Mouse (Mus musculus): ENCODE measurements around the gene Cbwd1. TPM values are rescaled to one million over a fixed set of nuclear protein-coding genes. Genes with fewer than 3 reads are reported as not detected.

Gene Cbwd1
- total RNA-seq, 1 experiment, result 30.5 TPM

DNA sequence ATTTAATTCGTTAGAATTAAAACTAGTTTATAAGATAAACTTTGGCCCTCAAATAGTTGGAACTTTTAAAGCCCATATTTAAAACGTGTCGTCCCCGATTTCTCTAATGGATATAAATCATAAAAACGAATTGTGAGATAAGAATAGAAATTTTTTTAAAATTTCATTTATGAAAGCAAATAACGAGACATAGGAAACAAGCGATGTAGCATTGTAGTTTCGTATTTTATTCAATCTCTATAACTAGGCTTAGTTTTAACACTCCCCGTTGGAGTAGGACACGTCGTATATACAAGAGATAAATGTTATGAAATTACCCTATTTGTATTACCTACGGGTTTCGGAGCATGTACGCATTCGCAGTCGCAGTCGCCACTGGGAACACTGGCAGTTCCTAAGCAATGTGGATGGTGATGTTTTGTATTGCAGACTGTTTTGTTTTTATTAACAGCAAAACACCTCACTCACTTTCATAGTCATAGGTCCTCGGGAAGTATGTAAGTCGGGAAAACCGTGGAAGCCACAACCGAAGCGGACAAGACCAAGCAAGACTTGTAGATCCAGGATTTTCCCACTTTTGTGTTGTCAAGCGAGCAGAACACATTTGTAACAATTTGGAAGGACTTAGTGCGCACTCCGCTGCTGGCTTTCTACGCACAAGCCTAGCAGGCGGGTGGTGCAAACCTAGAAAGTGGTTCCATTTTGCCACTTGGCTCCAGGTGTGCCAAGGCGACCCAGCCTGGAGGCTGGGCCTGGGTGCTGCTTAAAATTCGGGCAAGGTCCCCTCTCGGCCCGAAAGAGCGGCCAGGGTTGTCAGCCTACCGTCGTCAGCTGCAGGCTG lies 62.5 kb downstream of the Cbwd1 start:
- H3K27ac ChIP-seq (ENCODE audit: insufficient read depth, low read depth, low read length, poor library complexity, severe bottlenecking), result no peak overlapping the region
- H3K4me3 ChIP-seq (ENCODE audit: insufficient read depth in 1 of 2, low read depth in 1 of 2, low read length in 2 of 2, poor library complexity in 1 of 2, severe bottlenecking in 1 of 2), result peak overlapping the region; percentile 56 to 63; a peak in 3 of 4 replicates
- in situ Hi-C loops (cut with MboI; ENCODE audit: low sequenced_read_pairs in 2 of 2, unreplicated experiment in 2 of 2), result loop anchor here (5.0 kb wide), 1 partner anchor 708 kb away; no protein-coding TSS in a partner anchor
- TF ChIP-seq ZC3H11A (IDR thresholded peaks at IDR 0.05; ENCODE audit: borderline replicate concordance, low read depth, low read length) (no peak), HCFC1 (IDR thresholded peaks at IDR 0.05; ENCODE audit: borderline replicate concordance, insufficient read depth, low read length) (no peak), CHD2 (IDR thresholded peaks at IDR 0.05; ENCODE audit: low read depth, low read length) (no peak), ZNF384 (IDR thresholded peaks at IDR 0.05; ENCODE audit: low read depth, low read length) (no peak)
- DNase-seq (ENCODE audit: low read depth, low spot score), result no peak
- peaks cover 0 to 7% of the 10 kb centered on the region in 2 experiments; a peak in 1 of 4 replicates for H3K4me1 ChIP-seq (ENCODE audit: control insufficient read depth in 2 of 2, insufficient read depth in 2 of 2, low read length in 2 of 2, poor library complexity in 1 of 2)
- no peaks in the 10 kb centered on the region for H3K9me3 ChIP-seq (ENCODE audit: control insufficient read depth, insufficient read depth, low read depth, low read length)
- no peak overlapping the region for H3K9ac ChIP-seq (ENCODE audit: insufficient read depth, low read depth, low read length, poor library complexity, severe bottlenecking)
- H3K36me3 ChIP-seq (ENCODE audit: control insufficient read depth, insufficient read depth, low read length, poor library complexity, severe bottlenecking), result no peaks in the 10 kb centered on the region

DNA sequence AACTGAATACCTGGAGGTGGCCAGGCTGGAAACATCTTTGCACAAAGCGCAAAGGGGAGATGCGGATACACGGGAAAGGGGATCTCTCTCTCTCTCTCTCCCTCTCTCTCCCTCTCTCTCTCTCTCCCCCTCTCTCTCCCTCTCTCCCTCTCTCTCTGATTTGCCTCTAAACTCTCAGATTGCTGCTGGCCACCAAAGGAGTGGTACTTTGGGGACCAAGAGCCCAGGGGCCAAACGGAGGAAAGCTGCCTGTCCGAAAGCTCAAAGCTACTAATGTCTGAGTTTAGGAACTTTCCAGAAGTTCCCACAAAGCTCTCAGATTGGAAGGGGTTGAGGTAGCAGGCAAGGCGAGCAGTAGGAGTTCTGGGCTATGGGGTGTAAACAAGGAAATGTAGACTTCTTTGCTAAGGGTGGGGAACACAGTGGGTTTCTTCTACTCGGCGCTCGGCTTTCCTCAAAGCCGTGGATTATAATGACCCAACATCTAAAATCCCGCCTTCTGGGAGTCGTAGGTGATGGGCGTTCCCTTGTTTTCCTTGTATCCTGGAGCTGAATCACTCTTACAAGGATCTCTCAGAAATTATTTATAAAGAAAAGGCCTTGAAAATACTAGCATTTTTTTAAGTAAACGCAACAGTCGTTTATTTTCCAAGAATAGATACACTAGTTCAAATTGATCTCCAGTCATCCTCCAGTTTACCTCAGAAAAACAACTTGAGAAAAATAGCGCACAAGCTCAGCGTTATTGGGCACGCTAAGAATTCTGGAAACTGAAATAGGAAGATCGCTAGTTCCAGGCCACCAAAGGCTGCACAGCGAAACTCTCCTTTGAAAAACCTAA lies 63.3 kb downstream of the Cbwd1 start:
- Histone ChIP-seq H3K36me3 (ENCODE audit: control insufficient read depth, insufficient read depth, low read length, poor library complexity, severe bottlenecking) (no peaks in the 10 kb centered on the region), H3K4me1 (ENCODE audit: control insufficient read depth in 2 of 2, insufficient read depth in 2 of 2, low read length in 2 of 2, poor library complexity in 1 of 2) (peaks cover 0 to 7% of the 10 kb centered on the region in 2 experiments; a peak in 1 of 4 replicates), H3K9me3 (ENCODE audit: control insufficient read depth, insufficient read depth, low read depth, low read length) (no peaks in the 10 kb centered on the region), H3K4me3 (ENCODE audit: insufficient read depth in 1 of 2, low read depth in 1 of 2, low read length in 2 of 2, poor library complexity in 1 of 2, severe bottlenecking in 1 of 2) (peak overlapping the region; percentile 37 to 39; a peak in 1 of 4 replicates), H3K9ac (ENCODE audit: insufficient read depth, low read depth, low read length, poor library complexity, severe bottlenecking) (no peak overlapping the region), H3K27ac (ENCODE audit: insufficient read depth, low read depth, low read length, poor library complexity, severe bottlenecking) (no peak overlapping the region)
- no peak for DNase-seq (ENCODE audit: low read depth, low spot score)
- TF ChIP-seq ZC3H11A (IDR thresholded peaks at IDR 0.05; ENCODE audit: borderline replicate concordance, low read depth, low read length) (no peak), CHD2 (IDR thresholded peaks at IDR 0.05; ENCODE audit: low read depth, low read length) (no peak), HCFC1 (IDR thresholded peaks at IDR 0.05; ENCODE audit: borderline replicate concordance, insufficient read depth, low read length) (no peak), ZNF384 (IDR thresholded peaks at IDR 0.05; ENCODE audit: low read depth, low read length) (no peak), MAFK (IDR thresholded peaks at IDR 0.05; ENCODE audit: insufficient read depth, low read depth, low read length) (no peak)
- in situ Hi-C loops (cut with MboI; ENCODE audit: low sequenced_read_pairs in 2 of 2, unreplicated experiment in 2 of 2), result loop anchor here (5.0 kb wide), 1 partner anchor 709 kb away; no protein-coding TSS in a partner anchor

DNA sequence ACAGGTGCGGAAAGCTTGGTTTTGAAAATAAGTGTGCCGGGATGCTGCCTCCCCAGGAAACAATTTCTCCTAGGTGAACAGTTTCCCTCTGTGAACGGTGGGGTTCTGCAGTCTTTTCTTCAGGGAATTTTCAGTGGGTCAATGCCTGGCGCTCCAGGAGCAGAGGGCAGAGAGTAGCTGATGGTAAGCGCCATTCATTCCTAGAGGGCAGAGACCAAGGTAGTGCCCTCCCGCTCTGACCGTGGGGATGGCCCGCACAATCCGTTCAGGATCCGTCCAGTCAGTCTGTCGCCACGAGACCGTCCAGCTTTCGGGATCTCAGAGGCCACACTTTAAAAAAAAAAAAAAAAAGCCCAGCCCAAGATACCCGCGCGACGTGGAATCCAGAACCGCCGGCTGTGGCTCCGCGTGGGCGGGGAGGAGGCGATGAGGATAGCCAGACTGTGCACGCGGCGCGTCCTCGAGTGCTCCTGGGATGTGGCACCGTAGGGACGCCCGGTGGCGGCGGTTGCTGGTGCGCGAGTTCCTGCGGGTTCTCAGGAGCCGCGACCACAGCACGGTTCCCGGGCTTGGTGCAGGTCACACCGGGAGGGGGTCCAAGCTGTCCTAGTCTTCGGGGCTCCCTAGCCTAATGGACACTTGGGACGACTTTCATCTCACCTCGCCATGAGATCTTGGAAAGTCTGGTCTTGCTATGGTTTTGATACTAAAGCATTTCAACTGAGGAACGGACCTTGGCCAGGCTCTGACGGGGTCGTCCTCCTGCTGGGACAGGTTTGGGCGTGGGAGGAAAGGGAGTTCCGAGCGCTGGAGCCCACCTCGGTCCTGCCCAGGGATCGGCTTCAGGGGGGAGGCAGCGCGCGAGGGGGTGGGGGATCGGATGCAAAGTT lies 64.2 kb downstream of the Cbwd1 start:
- TF ChIP-seq CHD2 (IDR thresholded peaks at IDR 0.05; ENCODE audit: low read depth, low read length) (no peak), HCFC1 (IDR thresholded peaks at IDR 0.05; ENCODE audit: borderline replicate concordance, insufficient read depth, low read length) (no peak), MAFK (IDR thresholded peaks at IDR 0.05; ENCODE audit: insufficient read depth, low read depth, low read length) (no peak), ZNF384 (IDR thresholded peaks at IDR 0.05; ENCODE audit: low read depth, low read length) (no peak), ZC3H11A (IDR thresholded peaks at IDR 0.05; ENCODE audit: borderline replicate concordance, low read depth, low read length) (no peak)
- in situ Hi-C loops (cut with MboI; ENCODE audit: low sequenced_read_pairs in 2 of 2, unreplicated experiment in 2 of 2), result loop anchor here (5.0 kb wide), 1 partner anchor 710 kb away; no protein-coding TSS in a partner anchor
- Histone ChIP-seq H3K27ac (ENCODE audit: insufficient read depth, low read depth, low read length, poor library complexity, severe bottlenecking) (no peak overlapping the region), H3K4me1 (ENCODE audit: control insufficient read depth in 2 of 2, insufficient read depth in 2 of 2, low read length in 2 of 2, poor library complexity in 1 of 2) (peaks cover 0 to 7% of the 10 kb centered on the region in 2 experiments; a peak in 1 of 4 replicates), H3K4me3 (ENCODE audit: insufficient read depth in 1 of 2, low read depth in 1 of 2, low read length in 2 of 2, poor library complexity in 1 of 2, severe bottlenecking in 1 of 2) (peak overlapping the region; percentile 37 to 39; a peak in 2 of 4 replicates), H3K9ac (ENCODE audit: insufficient read depth, low read depth, low read length, poor library complexity, severe bottlenecking) (no peak overlapping the region), H3K9me3 (ENCODE audit: control insufficient read depth, insufficient read depth, low read depth, low read length) (no peaks in the 10 kb centered on the region), H3K36me3 (ENCODE audit: control insufficient read depth, insufficient read depth, low read length, poor library complexity, severe bottlenecking) (no peaks in the 10 kb centered on the region)
- DNase-seq (ENCODE audit: low read depth, low spot score), result no peak

DNA sequence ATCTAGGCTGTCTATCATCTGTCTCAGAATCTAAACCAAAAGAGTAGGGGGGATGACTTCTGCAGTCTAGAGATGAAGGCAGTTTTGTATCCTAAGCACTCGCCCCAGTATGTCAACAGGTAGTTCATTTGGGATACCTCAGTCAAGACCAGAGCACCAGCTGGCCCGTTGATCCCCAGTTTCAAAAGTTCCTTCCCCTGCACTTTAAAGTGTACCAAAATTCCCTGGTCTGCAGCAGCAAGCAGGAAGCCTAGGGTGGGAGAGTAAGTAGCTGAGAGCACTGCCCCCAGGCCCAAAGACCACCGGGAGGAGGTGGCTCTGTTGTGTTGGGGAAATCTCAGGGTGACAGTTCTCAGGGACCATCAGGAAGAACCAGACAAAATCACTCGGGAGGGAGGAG lies 64.9 kb downstream of the Cbwd1 start:
- H3K9ac ChIP-seq (ENCODE audit: insufficient read depth, low read depth, low read length, poor library complexity, severe bottlenecking), result no peak overlapping the region
- no peak for DNase-seq (ENCODE audit: low read depth, low spot score)
- peaks cover 0 to 7% of the 10 kb centered on the region in 2 experiments; a peak in 1 of 4 replicates for H3K4me1 ChIP-seq (ENCODE audit: control insufficient read depth in 2 of 2, insufficient read depth in 2 of 2, low read length in 2 of 2, poor library complexity in 1 of 2)
- in situ Hi-C loops (cut with MboI; ENCODE audit: low sequenced_read_pairs in 2 of 2, unreplicated experiment in 2 of 2), result loop anchor here (5.0 kb wide), 1 partner anchor 711 kb away; no protein-coding TSS in a partner anchor
- H3K27ac ChIP-seq (ENCODE audit: insufficient read depth, low read depth, low read length, poor library complexity, severe bottlenecking), result no peak overlapping the region
- no peaks in the 10 kb centered on the region for H3K36me3 ChIP-seq (ENCODE audit: control insufficient read depth, insufficient read depth, low read length, poor library complexity, severe bottlenecking)
- H3K4me3 ChIP-seq (ENCODE audit: insufficient read depth in 1 of 2, low read depth in 1 of 2, low read length in 2 of 2, poor library complexity in 1 of 2, severe bottlenecking in 1 of 2), result no peak overlapping the region
- no peaks in the 10 kb centered on the region for H3K9me3 ChIP-seq (ENCODE audit: control insufficient read depth, insufficient read depth, low read depth, low read length)
- TF ChIP-seq ZNF384 (IDR thresholded peaks at IDR 0.05; ENCODE audit: low read depth, low read length) (no peak), HCFC1 (IDR thresholded peaks at IDR 0.05; ENCODE audit: borderline replicate concordance, insufficient read depth, low read length) (no peak), CHD2 (IDR thresholded peaks at IDR 0.05; ENCODE audit: low read depth, low read length) (no peak), ZC3H11A (IDR thresholded peaks at IDR 0.05; ENCODE audit: borderline replicate concordance, low read depth, low read length) (no peak), MAFK (IDR thresholded peaks at IDR 0.05; ENCODE audit: insufficient read depth, low read depth, low read length) (no peak)

All from ES-E14 (cell line).